Mouse (Mus musculus) frontal cortex, postnatal 14 days (tissue): ENCODE measurements around the gene Hsph1.

Source experiments
- DNase-seq, 2 experiments: peaks; one replicate each; pipeline ENCODE4 v3.0.0; 2022; ENCODE audit warnings: low spot score in 2 of 2

The Hsph1 gene

GRCm38 (mm10) chr5:149588814-149589534 lies 47.2 kb downstream of the Hsph1 start:
- DNase-seq, result no peak

- DNase-seq, result no peak
Observed at GRCm38 (mm10) chr5:149587327-149587895, 48.8 kb downstream of the Hsph1 start.

DNA sequence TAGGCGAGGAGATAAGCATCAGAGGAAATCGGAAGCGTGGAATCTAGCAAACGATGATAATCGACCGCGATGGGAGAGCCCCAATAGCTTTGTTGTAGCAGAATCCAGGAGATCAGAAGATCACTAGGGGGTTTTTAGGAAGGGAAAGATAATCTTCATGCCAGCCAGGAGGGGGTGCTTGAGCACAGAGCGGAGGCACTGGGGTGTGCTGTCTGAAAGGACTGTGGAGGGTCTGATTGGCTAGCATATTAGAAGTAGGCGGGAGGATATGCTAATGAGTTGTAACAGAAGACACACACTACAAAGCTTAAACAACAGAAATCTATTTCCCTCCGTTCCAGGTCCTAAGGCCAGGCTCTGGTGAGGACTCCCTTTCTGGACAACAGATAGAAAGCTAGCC lies 50.3 kb downstream of the Hsph1 start:
- no peak for DNase-seq

GRCm38 (mm10) chr5:149585231-149585630 lies 50.9 kb downstream of the Hsph1 start:
- no peak for DNase-seq

DNA sequence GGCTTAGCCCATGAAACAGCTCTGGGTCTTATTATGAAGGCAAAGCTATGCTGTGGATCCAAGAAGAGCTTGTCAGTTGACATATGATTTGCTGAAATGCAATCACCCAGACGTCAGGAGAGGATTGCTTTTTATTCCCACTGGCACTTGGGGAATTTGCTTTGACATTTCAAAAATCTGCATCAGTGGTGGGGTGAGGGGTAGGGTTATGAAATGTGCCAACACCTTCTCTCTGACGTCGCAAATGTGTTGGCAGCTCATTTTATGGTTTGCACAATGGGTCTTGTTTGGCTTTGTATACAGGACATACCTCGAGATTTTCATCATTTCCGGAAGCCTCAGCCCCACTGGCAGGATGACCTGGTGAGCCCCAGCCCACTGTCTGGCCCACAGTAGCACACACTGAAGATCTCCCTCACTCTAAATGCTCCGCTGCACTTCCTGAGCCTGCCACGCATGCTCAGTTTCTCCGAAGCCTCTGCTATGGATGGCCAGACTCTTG lies 52.0 kb downstream of the Hsph1 start:
- DNase-seq, result no peak

DNA sequence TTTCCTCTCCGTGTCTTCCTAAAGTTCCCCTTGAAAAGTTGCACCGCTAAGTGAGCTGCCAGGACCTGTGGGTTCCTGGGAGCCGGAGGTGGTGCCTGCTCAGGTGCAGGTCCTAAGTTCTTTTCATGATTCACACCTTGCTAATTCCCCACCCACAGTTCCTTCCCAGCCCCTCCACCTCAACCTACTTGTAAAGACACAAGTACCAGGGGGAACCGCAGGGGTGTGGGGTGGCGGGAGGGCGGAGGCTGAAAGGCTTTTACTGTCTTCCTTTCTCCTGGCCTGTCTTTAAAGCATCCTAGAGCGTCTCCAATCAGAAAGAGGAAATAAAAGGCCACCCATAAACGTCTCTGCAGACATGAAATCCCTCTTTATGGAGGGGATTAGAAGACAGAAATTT lies 52.7 kb downstream of the Hsph1 start:
- no peak for DNase-seq

DNA sequence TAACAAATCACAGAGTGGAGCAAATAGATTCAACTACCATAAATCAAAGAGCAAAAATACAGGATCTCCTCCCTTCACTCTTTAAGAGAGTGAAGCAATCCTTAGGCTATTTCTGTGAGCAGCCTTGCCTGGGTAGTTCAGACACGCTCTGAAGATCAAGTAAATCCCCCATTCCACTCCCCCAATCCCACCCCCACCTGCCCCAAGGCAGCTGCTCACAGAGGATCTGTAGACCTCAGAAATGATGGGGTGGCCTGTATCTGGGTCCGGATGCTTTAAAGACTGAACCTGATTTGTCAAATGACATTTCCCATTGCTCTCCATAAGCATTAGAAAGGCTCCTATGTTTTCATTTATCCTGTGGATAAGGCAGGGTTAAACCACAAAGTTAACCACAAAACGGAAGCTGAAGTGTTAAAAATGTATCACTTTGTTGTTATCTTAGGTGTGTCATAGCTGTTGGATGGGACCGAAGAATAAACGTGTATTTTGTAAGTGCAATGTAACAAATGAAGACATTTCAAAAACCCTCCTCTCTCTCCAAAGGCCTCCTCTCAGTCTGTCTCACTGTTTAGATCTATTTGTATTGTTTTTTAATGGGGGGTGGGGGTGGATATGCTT lies 53.4 kb downstream of the Hsph1 start:
- no peak for DNase-seq

DNA sequence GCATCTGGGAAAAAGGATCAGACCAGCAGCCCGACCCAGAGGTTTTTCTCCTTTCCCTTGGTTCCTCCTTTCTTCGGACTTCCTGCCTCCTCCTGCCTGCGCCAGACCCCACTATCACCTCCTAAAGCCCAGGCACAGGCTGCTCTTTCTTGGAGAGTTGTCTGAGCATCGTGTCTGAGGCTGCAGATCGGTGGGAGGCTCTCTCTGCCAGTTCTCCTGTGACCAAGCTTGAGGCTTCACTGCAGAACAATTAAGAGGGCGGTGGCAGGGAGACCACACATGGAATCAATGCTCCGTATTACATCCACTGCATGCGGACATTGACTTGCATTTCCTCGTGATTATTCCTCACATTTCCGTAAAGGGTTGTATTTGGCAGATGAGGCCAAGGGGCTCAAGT lies 58.7 kb downstream of the Hsph1 start:
- no peak for DNase-seq

GRCm38 (mm10) chr5:149576977-149577376 lies 59.2 kb downstream of the Hsph1 start:
- DNase-seq, result no peak

DNA sequence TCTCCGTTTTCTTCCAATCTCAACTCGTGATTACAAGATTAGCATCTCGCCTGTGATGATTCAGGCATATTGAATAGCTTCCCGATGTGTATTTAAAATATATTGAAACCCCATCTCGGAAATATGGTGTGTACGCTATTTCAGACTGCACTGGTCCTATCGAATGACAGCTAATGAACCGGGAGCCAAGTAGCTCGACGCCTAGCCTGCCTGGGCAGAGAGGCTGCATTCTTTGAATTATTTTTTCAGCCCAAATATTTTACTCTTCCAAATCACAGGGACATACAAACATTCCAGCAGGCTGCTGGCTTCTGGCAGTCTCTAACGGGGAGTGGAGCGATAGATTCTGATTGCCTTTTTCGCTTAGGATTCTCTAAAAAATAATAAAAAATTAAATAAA lies 67.2 kb downstream of the Hsph1 start:
- no peak for DNase-seq

GRCm38 (mm10) chr5:149566957-149567356 lies 69.2 kb downstream of the Hsph1 start:
- DNase-seq, result no peak

- DNase-seq, result no peak
Observed at GRCm38 (mm10) chr5:149566026-149566425, 70.2 kb downstream of the Hsph1 start.
